Mouse (Mus musculus) liver, embryonic 13.5 days (tissue): ENCODE results near the gene Gm2115. TPM values are rescaled to one million over a fixed set of nuclear protein-coding genes. Genes with fewer than 3 reads are reported as not detected.
A peak's percentile ranks its signal among the peaks of the same experiment; 100 is the strongest.

Source experiments
- ATAC-seq: fragments of 200-750 bp; cut with Nextera tagmentation; 2 replicates; pipeline ENCODE4 v1.8.0; 2017; ENCODE audit warnings: low read depth, mild to moderate bottlenecking, moderate number of reproducible peaks, moderate library complexity
- DNase-seq: peaks from one replicate; pipeline ENCODE4 v3.0.0; 2022
- H3K27ac ChIP-seq: fragments of 300-500 bp; sonication (generic); 2 replicates; pipeline ENCODE4 v1.5.1; 2015; ENCODE audit warnings: moderate library complexity, mild to moderate bottlenecking, inconsistent platforms
- H3K27me3 ChIP-seq: fragments of 300-500 bp; sonication (generic); 2 replicates; pipeline ENCODE4 v1.6.1; 2015; ENCODE audit warnings: mild to moderate bottlenecking, inconsistent platforms
- H3K36me3 ChIP-seq: fragments of 300-500 bp; sonication (generic); 2 replicates; pipeline ENCODE4 v1.6.1; 2015; ENCODE audit warnings: mild to moderate bottlenecking, inconsistent platforms
- H3K4me1 ChIP-seq: fragments of 300-500 bp; sonication (generic); replicated peaks from 2 replicates; pipeline ENCODE4 v1.6.1; 2015; ENCODE audit warnings: inconsistent platforms
- H3K4me2 ChIP-seq: fragments of 300-500 bp; sonication (generic); 2 replicates; pipeline ENCODE4 v1.6.1; 2015; ENCODE audit warnings: inconsistent platforms, mild to moderate bottlenecking, moderate library complexity
- H3K4me3 ChIP-seq: fragments of 300-500 bp; sonication (generic); replicated peaks from 2 replicates; pipeline ENCODE4 v1.5.1; 2015; ENCODE audit warnings: mild to moderate bottlenecking, inconsistent platforms
- H3K9ac ChIP-seq: fragments of 300-500 bp; sonication (generic); 2 replicates; pipeline ENCODE4 v1.6.1; 2015; ENCODE audit warnings: mild to moderate bottlenecking, inconsistent platforms
- H3K9me3 ChIP-seq: fragments of 300-500 bp; sonication (generic); replicated peaks from 2 replicates; pipeline ENCODE4 v1.6.1; 2016; ENCODE audit warnings: inconsistent platforms
- WGBS: fragments of 180-500 bp; shearing (Covaris S2); methylation state at CpG from one replicate; pipeline ENCODE4 v1.1.7; 2015; ENCODE audit not compliant: insufficient replicate concordance; 5-methylcytosine and 5-hydroxymethylcytosine counted together
- polyA plus RNA-seq: library from polyadenylated mRNA; unstranded; fragments of >200 nt; fragmentation: Nextera tagmentation; extraction: Ambion mirVana; gene quantifications from 2 replicates; pipeline ENCODE4 v1.2.1, GENCODE M21; 2015

Gene Gm2115
- polyA plus RNA-seq, 1 experiment from 2014 or later = 0.02 TPM

DNA sequence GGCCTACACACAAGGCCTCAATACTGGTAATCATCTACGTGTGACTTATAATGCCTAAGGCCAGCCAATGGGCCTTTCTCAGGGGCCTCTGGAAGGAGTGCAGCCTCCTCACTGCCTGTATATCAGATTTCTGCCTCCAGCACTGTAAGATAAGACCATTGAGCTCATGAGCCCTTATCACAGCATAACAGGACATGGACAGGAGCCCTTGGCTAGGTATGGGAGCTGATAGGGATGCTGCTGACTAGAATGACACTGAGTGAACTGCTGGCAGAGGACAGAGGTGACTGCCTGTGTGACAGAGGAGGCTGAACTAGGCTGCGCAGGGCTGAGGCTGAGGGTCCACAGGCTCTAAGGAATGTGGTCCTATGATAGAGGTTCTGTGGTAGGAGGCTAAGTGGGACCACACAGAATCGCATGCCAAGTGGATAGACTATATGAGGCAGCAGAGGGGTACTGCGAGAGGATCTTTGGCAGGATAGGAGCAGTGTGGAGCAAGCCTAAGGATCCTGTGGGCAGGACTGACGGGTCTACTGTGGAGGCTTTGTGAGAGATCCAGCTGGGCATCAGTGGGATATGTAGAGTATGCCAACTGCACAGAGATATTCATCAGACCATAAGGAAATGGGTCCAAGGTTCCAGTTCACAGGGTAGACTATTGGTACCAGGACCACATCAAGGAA, 58.5 kb downstream of the Gm2115 start:
- WGBS = 54% methylated on average over 5 of the region's 5 CpGs
- ATAC-seq (peak; percentile 99), DNase-seq (peak; percentile 76)
- peak overlapping the region; percentile 66 for H3K4me2 ChIP-seq
- no peaks in the 10 kb centered on the region for H3K36me3 ChIP-seq
- H3K27me3 ChIP-seq = no peaks in the 10 kb centered on the region
- H3K9me3 ChIP-seq = no peaks in the 10 kb centered on the region
- peak overlapping the region; percentile 54 for H3K9ac ChIP-seq
- H3K4me3 ChIP-seq = 0 out of 2 replicates have a peak overlapping the region, but pooled peaks have one; percentile 4
- H3K27ac ChIP-seq = peak overlapping the region; percentile 88
- peaks cover 50% of the 10 kb centered on the region for H3K4me1 ChIP-seq

DNA sequence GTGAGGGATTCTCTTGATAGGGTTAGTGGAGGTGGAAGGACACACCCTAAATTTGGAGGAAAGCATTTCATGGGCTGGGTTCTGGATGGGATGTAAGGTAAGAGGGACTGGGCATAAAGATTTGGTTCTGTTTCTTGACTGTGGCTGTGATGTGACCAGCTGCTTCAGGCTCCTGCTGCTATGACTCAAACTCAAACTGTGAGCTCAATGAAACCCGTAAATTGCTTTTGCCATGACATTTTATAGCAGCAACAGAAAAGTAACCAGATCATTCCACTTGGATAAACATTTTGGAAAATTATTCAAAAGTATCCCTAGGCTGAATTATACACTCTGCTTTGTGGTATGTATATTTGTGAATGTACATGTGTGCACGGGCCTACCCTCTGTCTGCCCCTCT, 61.9 kb downstream of the Gm2115 start:
- no peak for DNase-seq
- no peak overlapping the region for H3K4me3 ChIP-seq
- H3K4me2 ChIP-seq = no peak overlapping the region
- H3K9me3 ChIP-seq = no peaks in the 10 kb centered on the region
- no peaks in the 10 kb centered on the region for H3K27me3 ChIP-seq
- H3K4me1 ChIP-seq = peaks cover 50% of the 10 kb centered on the region
- no peaks in the 10 kb centered on the region for H3K36me3 ChIP-seq
- 80% methylated on average over 2 of the region's 2 CpGs for WGBS
- no peak overlapping the region for H3K27ac ChIP-seq
- ATAC-seq = no peak
- H3K9ac ChIP-seq = no peak overlapping the region

DNA sequence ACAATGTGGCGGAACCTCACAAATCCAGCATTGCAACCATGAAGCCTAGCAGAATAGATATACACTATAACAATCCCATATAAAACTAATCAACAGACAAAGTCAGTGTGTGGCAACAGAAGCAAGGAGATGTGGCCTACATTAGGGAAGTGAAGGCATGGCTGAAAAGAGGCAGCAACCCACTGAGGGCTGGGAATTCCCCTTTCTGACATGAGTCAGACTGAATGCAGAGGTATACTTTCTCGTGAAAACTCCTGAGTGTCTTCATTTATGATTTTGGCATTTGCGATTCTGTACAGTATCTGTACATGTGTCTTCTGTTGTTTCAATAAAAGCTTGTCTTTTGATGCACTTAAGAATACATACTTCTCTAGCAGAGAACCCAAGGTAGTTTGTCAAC, 62.6 kb downstream of the Gm2115 start:
- no peak for DNase-seq

DNA sequence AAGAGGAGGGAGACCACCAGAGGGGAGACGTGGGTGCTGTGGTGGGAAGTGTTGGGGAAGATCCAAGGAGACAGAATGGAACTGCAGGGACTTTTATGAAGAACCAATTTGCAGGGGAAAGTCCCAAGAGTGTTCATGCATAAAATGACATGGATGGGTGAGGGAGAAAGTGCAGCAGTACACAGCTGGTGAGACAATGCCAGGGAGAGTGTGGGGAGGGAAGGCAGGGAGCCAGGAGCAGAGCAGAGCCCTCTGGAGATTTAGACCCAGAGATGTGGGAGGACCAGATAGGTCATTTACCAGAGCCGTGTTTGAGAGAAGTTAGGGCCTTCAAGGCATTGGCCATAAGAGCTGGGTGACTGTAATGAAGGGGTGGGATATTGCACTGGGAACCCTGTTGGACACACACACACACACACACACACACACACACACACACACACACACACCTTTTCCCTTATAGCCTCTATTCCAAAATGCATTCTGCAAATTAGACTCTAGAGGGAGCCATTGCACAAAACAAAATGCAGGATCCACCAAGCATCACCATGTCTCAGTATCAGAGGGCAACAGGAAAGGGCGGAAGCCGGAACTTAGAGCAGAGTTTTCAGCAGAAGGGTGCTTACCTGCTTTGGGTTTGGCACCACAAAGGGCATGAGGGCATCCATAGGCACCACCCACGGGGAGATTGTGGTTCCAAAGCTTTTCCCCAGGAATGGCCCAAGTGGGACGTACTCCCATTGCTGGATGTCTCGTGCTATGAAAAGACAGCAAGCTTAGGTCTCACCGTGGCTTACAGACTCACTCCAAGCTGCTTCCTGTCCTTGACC, 65.5 kb downstream of the Gm2115 start:
- H3K9me3 ChIP-seq = no peaks in the 10 kb centered on the region
- no peak overlapping the region for H3K4me3 ChIP-seq
- ATAC-seq (peak; percentile 78), DNase-seq (peak; percentile 55)
- peak overlapping the region; percentile 36; the same call in 1 of the 2 replicates for H3K27ac ChIP-seq
- H3K9ac ChIP-seq = no peak overlapping the region
- no peaks in the 10 kb centered on the region for H3K27me3 ChIP-seq
- H3K4me1 ChIP-seq = peaks cover 14% of the 10 kb centered on the region
- no peaks in the 10 kb centered on the region for H3K36me3 ChIP-seq
- H3K4me2 ChIP-seq = 0 out of 2 replicates have a peak overlapping the region, but pooled peaks have one; percentile 5
- WGBS = 42% methylated on average over 8 of the region's 8 CpGs

More for the DNA sequence above, 62.6 kb downstream of the Gm2115 start:
- H3K4me1 ChIP-seq = peaks cover 43% of the 10 kb centered on the region
- no peak overlapping the region for H3K4me2 ChIP-seq
- ATAC-seq = no peak
- 70% methylated on average over 3 of the region's 3 CpGs for WGBS
- H3K4me3 ChIP-seq = no peak overlapping the region
- H3K27me3 ChIP-seq = no peaks in the 10 kb centered on the region
- no peaks in the 10 kb centered on the region for H3K36me3 ChIP-seq
- no peak overlapping the region for H3K27ac ChIP-seq
- H3K9ac ChIP-seq = no peak overlapping the region
- H3K9me3 ChIP-seq = no peaks in the 10 kb centered on the region

DNA sequence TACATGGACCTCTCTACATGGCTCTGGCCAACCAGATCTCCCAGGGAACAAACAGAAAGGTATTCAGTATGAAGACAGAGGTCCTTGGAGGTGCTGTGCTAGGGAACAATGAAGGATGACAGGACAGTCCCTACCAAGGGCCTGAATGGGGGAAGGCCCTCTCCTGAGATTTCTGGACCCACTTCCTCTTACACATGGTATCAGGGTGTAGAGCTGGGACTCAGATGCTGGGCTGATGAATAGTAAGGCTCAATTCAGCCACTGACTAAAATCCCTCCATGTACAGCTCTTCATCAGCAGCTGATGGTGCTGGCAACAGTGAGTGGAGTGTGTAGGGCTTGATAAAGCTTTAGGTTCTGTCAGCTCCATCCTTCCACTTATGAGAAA, 66.2 kb downstream of the Gm2115 start:
- Histone ChIP-seq H3K9me3 (no peaks in the 10 kb centered on the region), H3K27ac (peak overlapping the region; percentile 36; the same call in 1 of the 2 replicates), H3K4me1 (peaks cover 14% of the 10 kb centered on the region), H3K27me3 (no peaks in the 10 kb centered on the region), H3K4me2 (0 out of 2 replicates have a peak overlapping the region, but pooled peaks have one; percentile 5), H3K4me3 (no peak overlapping the region), H3K36me3 (no peaks in the 10 kb centered on the region), H3K9ac (no peak overlapping the region)
- ATAC-seq = 0 out of 2 replicates have a peak, but pooled peaks have one; percentile 2
- no peak for DNase-seq

GRCm38 (mm10) chr7:84596002-84596401, 67.2 kb downstream of the Gm2115 start:
- H3K36me3 ChIP-seq = no peaks in the 10 kb centered on the region
- DNase-seq (no peak), ATAC-seq (no peak)
- no peak overlapping the region for H3K27ac ChIP-seq
- no peaks in the 10 kb centered on the region for H3K27me3 ChIP-seq
- no peak overlapping the region for H3K9ac ChIP-seq
- no peak overlapping the region for H3K4me2 ChIP-seq
- H3K9me3 ChIP-seq = no peaks in the 10 kb centered on the region
- no peak overlapping the region for H3K4me3 ChIP-seq
- H3K4me1 ChIP-seq = peaks cover 6% of the 10 kb centered on the region
- 80% methylated on average over 3 of the region's 3 CpGs for WGBS

DNA sequence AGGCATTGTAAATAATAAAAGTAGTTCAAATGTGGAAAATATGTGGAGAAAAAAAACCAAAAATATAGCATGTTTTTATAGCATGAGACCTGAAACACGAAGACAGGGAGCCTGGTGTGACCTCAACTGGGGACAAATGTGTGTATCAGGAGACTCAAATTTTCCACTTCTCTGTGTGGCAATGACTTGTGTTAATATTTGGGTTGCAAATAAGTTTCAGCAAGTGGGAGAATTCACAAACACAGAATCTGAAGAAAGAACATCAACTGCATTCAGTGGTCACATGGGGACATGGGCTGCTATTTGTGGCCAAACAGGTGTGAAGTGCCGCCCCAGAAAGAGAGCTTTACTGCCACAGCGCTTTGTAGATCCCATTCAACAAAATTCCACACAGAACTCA, 67.9 kb downstream of the Gm2115 start:
- DNase-seq = no peak
- Histone ChIP-seq H3K27ac (no peak overlapping the region), H3K4me1 (peaks cover 6% of the 10 kb centered on the region), H3K4me3 (no peak overlapping the region), H3K27me3 (no peaks in the 10 kb centered on the region), H3K9ac (no peak overlapping the region), H3K36me3 (no peaks in the 10 kb centered on the region), H3K9me3 (no peaks in the 10 kb centered on the region), H3K4me2 (no peak overlapping the region)
- WGBS = 84% methylated on average over 3 of the region's 3 CpGs
- no peak for ATAC-seq

DNA sequence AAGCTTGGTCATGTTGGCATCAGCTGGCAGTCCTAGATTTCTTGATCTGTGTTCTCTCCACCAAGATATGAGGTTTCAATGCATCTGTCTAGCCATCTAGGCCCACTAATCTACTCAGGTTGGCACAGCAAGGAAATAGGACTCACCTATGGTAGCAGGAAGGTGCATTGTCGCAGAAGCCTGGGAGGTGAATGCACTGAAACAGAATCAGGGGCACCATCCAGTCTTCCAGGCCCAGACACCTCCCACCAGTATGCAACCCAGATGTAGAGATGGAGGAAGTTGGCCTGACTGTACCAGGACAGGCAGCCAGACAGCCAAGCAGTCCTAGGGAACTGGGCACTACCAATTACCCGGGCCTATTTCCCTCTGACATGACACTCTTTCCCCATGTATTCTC, 71.9 kb downstream of the Gm2115 start:
- no peaks in the 10 kb centered on the region for H3K9me3 ChIP-seq
- ATAC-seq = no peak
- H3K4me1 ChIP-seq = peaks cover 14% of the 10 kb centered on the region
- no peaks in the 10 kb centered on the region for H3K27me3 ChIP-seq
- no peaks in the 10 kb centered on the region for H3K36me3 ChIP-seq
- no peak overlapping the region for H3K4me2 ChIP-seq
- DNase-seq = no peak
- no peak overlapping the region for H3K9ac ChIP-seq
- H3K4me3 ChIP-seq = no peak overlapping the region
- 76% methylated on average over 2 of the region's 2 CpGs for WGBS
- no peak overlapping the region for H3K27ac ChIP-seq

DNA sequence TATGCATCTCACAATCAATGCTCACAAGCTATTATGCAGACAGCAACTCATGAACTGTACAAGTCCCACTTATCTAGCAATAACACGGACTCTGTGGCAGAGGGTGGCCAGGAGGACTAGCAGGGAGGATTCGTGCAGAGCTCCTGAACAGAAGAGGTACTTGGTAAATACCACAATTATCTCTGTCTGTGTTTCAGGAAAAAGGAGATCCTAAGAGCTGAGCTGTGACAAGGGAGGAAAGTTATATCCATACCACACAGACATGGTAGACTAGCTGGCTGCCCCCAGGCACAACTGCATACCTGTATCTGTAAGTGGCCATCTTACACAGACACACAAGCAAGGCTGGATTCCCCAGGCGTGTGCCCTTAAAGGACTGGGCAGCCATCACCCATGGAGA, 72.6 kb downstream of the Gm2115 start:
- DNase-seq (no peak), ATAC-seq (no peak)
- Histone ChIP-seq H3K4me3 (no peak overlapping the region), H3K9me3 (no peaks in the 10 kb centered on the region), H3K9ac (no peak overlapping the region), H3K27ac (no peak overlapping the region), H3K4me2 (no peak overlapping the region), H3K36me3 (no peaks in the 10 kb centered on the region), H3K4me1 (peaks cover 20% of the 10 kb centered on the region), H3K27me3 (no peaks in the 10 kb centered on the region)
- 53% methylated on average over 3 of the region's 3 CpGs for WGBS

- no peak overlapping the region for H3K9ac ChIP-seq
- peak overlapping the region; percentile 96 for H3K4me2 ChIP-seq
- no peaks in the 10 kb centered on the region for H3K27me3 ChIP-seq
- peaks cover 26% of the 10 kb centered on the region for H3K4me1 ChIP-seq
- H3K4me3 ChIP-seq = peak overlapping the region; percentile 69
- no peak for ATAC-seq
- no peaks in the 10 kb centered on the region for H3K9me3 ChIP-seq
- 50% methylated on average over 3 of the region's 3 CpGs for WGBS
- H3K27ac ChIP-seq = 0 out of 2 replicates have a peak overlapping the region, but pooled peaks have one; percentile 13
- DNase-seq = no peak
- H3K36me3 ChIP-seq = no peaks in the 10 kb centered on the region
Measured at GRCm38 (mm10) chr7:84604501-84604900, 75.7 kb downstream of the Gm2115 start.

DNA sequence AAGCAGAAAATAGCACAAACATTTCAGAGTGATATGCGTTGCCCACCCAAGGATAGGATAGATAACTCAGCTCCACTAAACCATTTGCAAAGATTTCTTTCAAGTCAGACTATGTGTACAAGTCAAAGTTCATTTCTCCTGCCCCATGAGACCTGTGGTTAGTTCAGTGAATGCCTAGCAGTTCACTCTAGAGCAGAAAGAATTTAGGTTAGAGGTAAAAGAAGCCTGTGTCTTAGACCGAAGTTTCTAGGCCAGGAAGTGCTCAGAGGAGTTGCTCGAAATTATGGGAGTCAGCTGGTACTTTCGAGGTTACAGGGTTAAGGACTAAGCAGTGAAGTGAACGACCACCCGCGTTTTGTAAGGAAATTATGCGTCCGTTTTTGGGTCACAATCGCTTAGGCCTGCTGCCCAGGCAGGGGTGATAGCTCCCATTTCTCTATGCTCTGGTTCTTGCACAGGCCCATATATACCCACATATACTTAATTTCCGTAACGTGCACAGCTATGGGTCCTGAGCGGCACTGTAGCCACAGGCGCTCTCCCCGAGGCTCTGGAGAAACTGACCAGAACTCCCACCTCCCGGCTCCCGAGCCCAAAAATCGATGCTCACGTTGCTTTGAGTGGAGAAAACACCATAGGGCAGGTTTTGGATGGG, 76.4 kb downstream of the Gm2115 start:
- Histone ChIP-seq H3K4me3 (peak overlapping the region; percentile 69), H3K9me3 (no peaks in the 10 kb centered on the region), H3K27me3 (no peaks in the 10 kb centered on the region), H3K4me1 (peaks cover 26% of the 10 kb centered on the region), H3K36me3 (no peaks in the 10 kb centered on the region), H3K27ac (peak overlapping the region; percentile 64), H3K9ac (peak overlapping the region; percentile 70), H3K4me2 (peak overlapping the region; percentile 96)
- WGBS = 14% methylated on average over 19 of the region's 19 CpGs
- DNase-seq (no peak), ATAC-seq (peak; percentile 11; the same call in 1 of the 2 replicates)
